Mouse (Mus musculus): Measurements from ENCODE around the gene Ddx42. TPM values are rescaled to one million over a fixed set of nuclear protein-coding genes. Genes with fewer than 3 reads are reported as not detected.

Ddx42 gene
- polyA plus RNA-seq, 1 experiment from 2014 or later, result 77.9 TPM

- Histone ChIP-seq H3K27ac (ENCODE audit: low read depth, low read length) (no peak overlapping the region), H3K9ac (ENCODE audit: low read depth, low read length) (no peak overlapping the region), H3K4me2 (ENCODE audit: low read length) (no peak overlapping the region), H3K4me3 (ENCODE audit: low read length) (no peak overlapping the region), H3K27me3 (replicated peaks; ENCODE audit: control insufficient read depth, insufficient read depth, low read length) (no peaks in the 10 kb centered on the region), H3K4me1 (ENCODE audit: control insufficient read depth, insufficient read depth, low read depth, low read length) (peaks cover 13% of the 10 kb centered on the region), H3K9me3 (ENCODE audit: control insufficient read depth, low read length) (no peaks in the 10 kb centered on the region), H3K36me3 (ENCODE audit: control insufficient read depth, insufficient read depth, low read length) (peaks cover 44% of the 10 kb centered on the region)
- no peak for ATAC-seq
- WGBS, result 90% methylated on average over 14 of the region's 14 CpGs
Measured at GRCm38 (mm10) chr11:106260826-106261450, 44.2 kb downstream of the Ddx42 start.

GRCm38 (mm10) chr11:106263963-106264362 lies 47.2 kb downstream of the Ddx42 start:
- 92% methylated on average over 9 of the region's 9 CpGs for WGBS
- H3K4me3 ChIP-seq (ENCODE audit: low read length), result no peak overlapping the region
- H3K9ac ChIP-seq (ENCODE audit: low read depth, low read length), result no peak overlapping the region
- no peak for ATAC-seq
- no peaks in the 10 kb centered on the region for H3K9me3 ChIP-seq (ENCODE audit: control insufficient read depth, low read length)
- H3K27ac ChIP-seq (ENCODE audit: low read depth, low read length), result no peak overlapping the region
- no peak overlapping the region for H3K4me2 ChIP-seq (ENCODE audit: low read length)
- peaks cover 11% of the 10 kb centered on the region for H3K4me1 ChIP-seq (ENCODE audit: control insufficient read depth, insufficient read depth, low read depth, low read length)
- H3K27me3 ChIP-seq (replicated peaks; ENCODE audit: control insufficient read depth, insufficient read depth, low read length), result no peaks in the 10 kb centered on the region
- peaks cover 49% of the 10 kb centered on the region for H3K36me3 ChIP-seq (ENCODE audit: control insufficient read depth, insufficient read depth, low read length)

- 90% methylated on average over 15 of the region's 15 CpGs for WGBS
- H3K4me1 ChIP-seq (ENCODE audit: control insufficient read depth, insufficient read depth, low read depth, low read length), result peaks cover 15% of the 10 kb centered on the region
- no peak overlapping the region for H3K27ac ChIP-seq (ENCODE audit: low read depth, low read length)
- H3K4me3 ChIP-seq (ENCODE audit: low read length), result no peak overlapping the region
- no peaks in the 10 kb centered on the region for H3K27me3 ChIP-seq (replicated peaks; ENCODE audit: control insufficient read depth, insufficient read depth, low read length)
- peaks cover 49% of the 10 kb centered on the region for H3K36me3 ChIP-seq (ENCODE audit: control insufficient read depth, insufficient read depth, low read length)
- H3K9ac ChIP-seq (ENCODE audit: low read depth, low read length), result no peak overlapping the region
- no peak overlapping the region for H3K4me2 ChIP-seq (ENCODE audit: low read length)
- no peaks in the 10 kb centered on the region for H3K9me3 ChIP-seq (ENCODE audit: control insufficient read depth, low read length)
- no peak for ATAC-seq
Measured at GRCm38 (mm10) chr11:106264988-106265387, 48.3 kb downstream of the Ddx42 start.

GRCm38 (mm10) chr11:106265570-106265969 lies 48.8 kb downstream of the Ddx42 start:
- Histone ChIP-seq H3K9ac (ENCODE audit: low read depth, low read length) (no peak overlapping the region), H3K4me2 (ENCODE audit: low read length) (no peak overlapping the region), H3K9me3 (ENCODE audit: control insufficient read depth, low read length) (no peaks in the 10 kb centered on the region), H3K36me3 (ENCODE audit: control insufficient read depth, insufficient read depth, low read length) (peaks cover 49% of the 10 kb centered on the region), H3K27me3 (replicated peaks; ENCODE audit: control insufficient read depth, insufficient read depth, low read length) (no peaks in the 10 kb centered on the region), H3K27ac (ENCODE audit: low read depth, low read length) (no peak overlapping the region), H3K4me1 (ENCODE audit: control insufficient read depth, insufficient read depth, low read depth, low read length) (peaks cover 15% of the 10 kb centered on the region), H3K4me3 (ENCODE audit: low read length) (no peak overlapping the region)
- WGBS, result 93% methylated on average over 4 of the region's 4 CpGs
- no peak for ATAC-seq

GRCm38 (mm10) chr11:106266431-106266830 lies 49.7 kb downstream of the Ddx42 start:
- 92% methylated on average over 10 of the region's 10 CpGs for WGBS
- ATAC-seq, result no peak
- no peak overlapping the region for H3K4me3 ChIP-seq (ENCODE audit: low read length)
- no peak overlapping the region for H3K4me2 ChIP-seq (ENCODE audit: low read length)
- no peak overlapping the region for H3K9ac ChIP-seq (ENCODE audit: low read depth, low read length)
- peaks cover 20% of the 10 kb centered on the region for H3K4me1 ChIP-seq (ENCODE audit: control insufficient read depth, insufficient read depth, low read depth, low read length)
- peaks cover 47% of the 10 kb centered on the region for H3K36me3 ChIP-seq (ENCODE audit: control insufficient read depth, insufficient read depth, low read length)
- no peak overlapping the region for H3K27ac ChIP-seq (ENCODE audit: low read depth, low read length)
- no peaks in the 10 kb centered on the region for H3K9me3 ChIP-seq (ENCODE audit: control insufficient read depth, low read length)
- no peaks in the 10 kb centered on the region for H3K27me3 ChIP-seq (replicated peaks; ENCODE audit: control insufficient read depth, insufficient read depth, low read length)

GRCm38 (mm10) chr11:106267311-106267852 lies 50.7 kb downstream of the Ddx42 start:
- ATAC-seq, result no peak
- H3K36me3 ChIP-seq (ENCODE audit: control insufficient read depth, insufficient read depth, low read length), result peaks cover 43% of the 10 kb centered on the region
- no peaks in the 10 kb centered on the region for H3K27me3 ChIP-seq (replicated peaks; ENCODE audit: control insufficient read depth, insufficient read depth, low read length)
- no peak overlapping the region for H3K9ac ChIP-seq (ENCODE audit: low read depth, low read length)
- 0 out of 2 replicates have a peak overlapping the region, but pooled peaks have one; percentile 2 for H3K4me3 ChIP-seq (ENCODE audit: low read length)
- 61% methylated on average over 15 of the region's 15 CpGs for WGBS
- H3K27ac ChIP-seq (ENCODE audit: low read depth, low read length), result peak overlapping the region; percentile 35; the same call in 1 of the 2 replicates
- no peaks in the 10 kb centered on the region for H3K9me3 ChIP-seq (ENCODE audit: control insufficient read depth, low read length)
- peaks cover 23% of the 10 kb centered on the region for H3K4me1 ChIP-seq (ENCODE audit: control insufficient read depth, insufficient read depth, low read depth, low read length)
- peak overlapping the region; percentile 17 for H3K4me2 ChIP-seq (ENCODE audit: low read length)

GRCm38 (mm10) chr11:106267871-106268270 lies 51.1 kb downstream of the Ddx42 start:
- ATAC-seq, result no peak
- Histone ChIP-seq H3K27ac (ENCODE audit: low read depth, low read length) (peak overlapping the region; percentile 76), H3K4me1 (ENCODE audit: control insufficient read depth, insufficient read depth, low read depth, low read length) (peaks cover 23% of the 10 kb centered on the region), H3K9me3 (ENCODE audit: control insufficient read depth, low read length) (no peaks in the 10 kb centered on the region), H3K9ac (ENCODE audit: low read depth, low read length) (no peak overlapping the region), H3K36me3 (ENCODE audit: control insufficient read depth, insufficient read depth, low read length) (peaks cover 38% of the 10 kb centered on the region), H3K27me3 (replicated peaks; ENCODE audit: control insufficient read depth, insufficient read depth, low read length) (no peaks in the 10 kb centered on the region), H3K4me2 (ENCODE audit: low read length) (no peak overlapping the region; the same call in 1 of the 2 replicates), H3K4me3 (ENCODE audit: low read length) (no peak overlapping the region)
- 58% methylated on average over 5 of the region's 5 CpGs for WGBS

GRCm38 (mm10) chr11:106268326-106269059 lies 51.8 kb downstream of the Ddx42 start:
- H3K9ac ChIP-seq (ENCODE audit: low read depth, low read length), result peak overlapping the region; percentile 41
- H3K4me1 ChIP-seq (ENCODE audit: control insufficient read depth, insufficient read depth, low read depth, low read length), result peaks cover 23% of the 10 kb centered on the region
- no peak overlapping the region for H3K4me3 ChIP-seq (ENCODE audit: low read length)
- H3K9me3 ChIP-seq (ENCODE audit: control insufficient read depth, low read length), result no peaks in the 10 kb centered on the region
- peak overlapping the region; percentile 76 for H3K27ac ChIP-seq (ENCODE audit: low read depth, low read length)
- ATAC-seq, result no peak
- H3K4me2 ChIP-seq (ENCODE audit: low read length), result peak overlapping the region; percentile 31; the same call in 1 of the 2 replicates
- 36% methylated on average over 8 of the region's 8 CpGs for WGBS
- no peaks in the 10 kb centered on the region for H3K27me3 ChIP-seq (replicated peaks; ENCODE audit: control insufficient read depth, insufficient read depth, low read length)
- peaks cover 32% of the 10 kb centered on the region for H3K36me3 ChIP-seq (ENCODE audit: control insufficient read depth, insufficient read depth, low read length)

- Histone ChIP-seq H3K9ac (ENCODE audit: low read depth, low read length) (peak overlapping the region; percentile 41), H3K9me3 (ENCODE audit: control insufficient read depth, low read length) (no peaks in the 10 kb centered on the region), H3K4me2 (ENCODE audit: low read length) (peak overlapping the region; percentile 31; the same call in 1 of the 2 replicates), H3K27ac (ENCODE audit: low read depth, low read length) (peak overlapping the region; percentile 76), H3K4me1 (ENCODE audit: control insufficient read depth, insufficient read depth, low read depth, low read length) (peaks cover 23% of the 10 kb centered on the region), H3K4me3 (ENCODE audit: low read length) (no peak overlapping the region), H3K27me3 (replicated peaks; ENCODE audit: control insufficient read depth, insufficient read depth, low read length) (no peaks in the 10 kb centered on the region), H3K36me3 (ENCODE audit: control insufficient read depth, insufficient read depth, low read length) (peaks cover 27% of the 10 kb centered on the region)
- ATAC-seq, result no peak
- 33% methylated on average over 3 of the region's 3 CpGs for WGBS
Measured at GRCm38 (mm10) chr11:106269060-106269431, 52.3 kb downstream of the Ddx42 start.

All from hindbrain, embryonic 16.5 days (tissue).